Mouse (Mus musculus) ES-E14 (cell line): ENCODE data around the gene Tprgl. TPM values are rescaled to one million over a fixed set of nuclear protein-coding genes. Genes with fewer than 3 reads are reported as not detected.

Source experiments
- DNase-seq: peaks from one replicate; pipeline ENCODE4 v3.0.0-alpha.2; 2013; ENCODE audit warnings: low read depth, low spot score
- H3K27ac ChIP-seq: 2 replicates; pipeline ENCODE4 v1.5.1; 2012; ENCODE audit warnings: low read depth, mild to moderate bottlenecking, low read length, moderate library complexity, mixed read lengths; ENCODE audit not compliant: poor library complexity, insufficient read depth, severe bottlenecking
- H3K36me3 ChIP-seq: 2 replicates; pipeline ENCODE4 v1.6.1; 2012; ENCODE audit warnings: mild to moderate bottlenecking, low read length, moderate library complexity, mixed read lengths; ENCODE audit not compliant: control insufficient read depth, poor library complexity, insufficient read depth, severe bottlenecking
- H3K4me1 ChIP-seq, 2 experiments: fragments of 150-350 bp in 1 of 2; sonication (generic) in 1 of 2; 2 replicates each; pipeline ENCODE4 v1.6.1; 2012; ENCODE audit warnings: low read length in 2 of 2, mild to moderate bottlenecking in 1 of 2, mixed read lengths in 1 of 2; ENCODE audit not compliant: control insufficient read depth in 2 of 2, insufficient read depth in 2 of 2, poor library complexity in 1 of 2
- H3K4me3 ChIP-seq, 2 experiments: fragments of 150-350 bp in 1 of 2; sonication (generic) in 1 of 2; 2 replicates each; pipeline ENCODE4 v1.5.1; 2012; ENCODE audit warnings: low read length in 2 of 2, low read depth in 1 of 2, mild to moderate bottlenecking in 1 of 2, mixed read lengths in 1 of 2; ENCODE audit not compliant: insufficient read depth in 1 of 2, poor library complexity in 1 of 2, severe bottlenecking in 1 of 2
- H3K9ac ChIP-seq: 2 replicates; pipeline ENCODE4 v1.6.1; 2012; ENCODE audit warnings: low read depth, mild to moderate bottlenecking, low read length, mixed read lengths; ENCODE audit not compliant: poor library complexity, insufficient read depth, severe bottlenecking
- H3K9me3 ChIP-seq: fragments of 150-350 bp; sonication (generic); 2 replicates; pipeline ENCODE4 v1.6.1; 2012; ENCODE audit warnings: low read depth, mild to moderate bottlenecking, low read length; ENCODE audit not compliant: control insufficient read depth, insufficient read depth
- CHD2 ChIP-seq: IDR thresholded peaks from 2 replicates; pipeline ENCODE4 v1.6.1; 2014; ENCODE audit warnings: mild to moderate bottlenecking, low read depth, low read length, inconsistent platforms
- HCFC1 ChIP-seq: IDR thresholded peaks from 2 replicates; pipeline ENCODE4 v1.6.1; 2012; ENCODE audit warnings: low read length, inconsistent platforms, borderline replicate concordance; ENCODE audit not compliant: insufficient read depth
- MAFK ChIP-seq: IDR thresholded peaks from 2 replicates; pipeline ENCODE4 v1.6.1; 2014; ENCODE audit warnings: mild to moderate bottlenecking, low read depth, low read length, inconsistent platforms; ENCODE audit not compliant: insufficient read depth
- ZC3H11A ChIP-seq: IDR thresholded peaks from 2 replicates; pipeline ENCODE4 v1.6.1; 2012; ENCODE audit warnings: low read depth, mild to moderate bottlenecking, inconsistent platforms, low read length, borderline replicate concordance
- ZNF384 ChIP-seq: IDR thresholded peaks from 2 replicates; pipeline ENCODE4 v1.6.1; 2012; ENCODE audit warnings: low read depth, low read length, inconsistent platforms
- in situ Hi-C, 2 experiments: fragments of 600-800 bp; cut with MboI; formaldehyde crosslinking; loops; one replicate each; pipeline ENCODE4 v1.15.1; 2025; ENCODE audit warnings: low sequenced_read_pairs in 2 of 2, inconsistent platforms in 1 of 2; ENCODE audit not compliant: unreplicated experiment in 2 of 2
- total RNA-seq: library from RNA; depleted of rRNA; stranded (reverse); fragments of 300-350 nt; gene quantifications from 2 replicates; pipeline ENCODE4 v1.2.3, GENCODE M21; 2012

The Tprgl gene
- total RNA-seq, 1 experiment = 68.1 TPM

DNA sequence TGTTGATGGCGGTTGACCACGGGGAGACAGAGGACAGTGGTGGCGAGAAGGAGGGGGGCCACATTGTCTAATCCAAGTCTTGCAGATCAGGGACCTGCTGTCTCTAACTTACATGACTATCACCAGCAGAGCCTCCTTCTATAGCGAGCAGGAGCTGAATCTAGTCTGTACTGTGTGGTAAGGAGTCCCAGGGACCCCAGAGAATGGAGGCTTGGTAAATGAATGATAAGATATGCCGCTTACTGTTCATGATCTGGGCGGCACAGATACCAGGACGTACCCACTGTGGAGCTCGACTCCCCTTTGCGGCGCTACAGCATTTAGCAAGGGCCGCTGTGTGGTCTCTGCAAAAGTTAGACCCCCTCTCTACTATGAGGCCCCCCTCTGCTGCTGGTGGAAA, 38.7 kb downstream of the Tprgl start:
- H3K9ac ChIP-seq = no peak overlapping the region
- no peak for DNase-seq
- no peaks in the 10 kb centered on the region for H3K9me3 ChIP-seq
- H3K27ac ChIP-seq = no peak overlapping the region
- no peaks in the 10 kb centered on the region for H3K4me1 ChIP-seq
- H3K36me3 ChIP-seq = no peaks in the 10 kb centered on the region
- no peak overlapping the region for H3K4me3 ChIP-seq
- in situ Hi-C loops = no loop called here
- TF ChIP-seq CHD2 (no peak), HCFC1 (no peak), MAFK (no peak), ZNF384 (no peak), ZC3H11A (no peak)

- Histone ChIP-seq H3K4me1 (no peaks in the 10 kb centered on the region), H3K36me3 (no peaks in the 10 kb centered on the region), H3K9me3 (no peaks in the 10 kb centered on the region), H3K9ac (no peak overlapping the region), H3K27ac (no peak overlapping the region), H3K4me3 (no peak overlapping the region)
- DNase-seq = no peak
- TF ChIP-seq ZC3H11A = no peak
- TF ChIP-seq HCFC1 = no peak
- no peak for TF ChIP-seq CHD2
- no peak for TF ChIP-seq MAFK
- no peak for TF ChIP-seq ZNF384
- in situ Hi-C loops = no loop called here
Observed at GRCm38 (mm10) chr4:154119208-154119607, 41.3 kb downstream of the Tprgl start.

- Histone ChIP-seq H3K4me1 (no peaks in the 10 kb centered on the region), H3K9me3 (no peaks in the 10 kb centered on the region), H3K36me3 (no peaks in the 10 kb centered on the region), H3K4me3 (no peak overlapping the region), H3K9ac (no peak overlapping the region), H3K27ac (no peak overlapping the region)
- TF ChIP-seq ZC3H11A (no peak), CHD2 (no peak), MAFK (no peak)
- in situ Hi-C loops = no loop called here
- no peak for DNase-seq
Observed at GRCm38 (mm10) chr4:154118782-154119181, 41.7 kb downstream of the Tprgl start.

DNA sequence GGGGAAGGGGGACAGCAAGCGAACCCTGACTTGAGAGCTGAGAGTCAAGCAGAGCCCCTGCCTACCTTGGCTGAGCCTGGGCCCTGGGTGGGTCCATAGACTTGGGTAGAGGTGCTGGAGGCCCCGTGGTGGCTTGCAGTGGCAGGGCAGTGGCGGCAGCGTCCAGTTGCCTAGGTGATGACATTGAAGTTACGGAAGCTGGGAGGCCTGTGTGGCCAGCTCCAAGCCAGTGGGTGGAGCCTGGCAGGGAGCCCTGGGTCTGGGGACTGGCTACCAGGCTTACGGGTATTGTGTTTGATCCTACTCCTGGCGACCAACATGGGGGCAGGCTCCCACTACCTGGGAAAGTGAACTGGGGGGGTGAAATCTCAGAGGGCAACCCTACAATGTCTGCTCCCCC, 44.0 kb downstream of the Tprgl start:
- in situ Hi-C loops = no loop called here
- H3K9me3 ChIP-seq = no peaks in the 10 kb centered on the region
- DNase-seq = no peak

GRCm38 (mm10) chr4:154109850-154110243, 50.6 kb downstream of the Tprgl start:
- Histone ChIP-seq H3K36me3 (no peaks in the 10 kb centered on the region), H3K9ac (no peak overlapping the region), H3K4me3 (no peak overlapping the region), H3K27ac (no peak overlapping the region), H3K9me3 (no peaks in the 10 kb centered on the region), H3K4me1 (peaks cover 0 to 3% of the 10 kb centered on the region in 2 experiments; a peak in 1 of 4 replicates)
- TF ChIP-seq ZNF384 (no peak), MAFK (no peak), ZC3H11A (no peak), CHD2 (no peak), HCFC1 (no peak)
- DNase-seq = no peak
- in situ Hi-C loops = no loop called here

More for the DNA sequence above, 44.0 kb downstream of the Tprgl start:
- Histone ChIP-seq H3K9ac (no peak overlapping the region), H3K27ac (no peak overlapping the region), H3K4me1 (no peaks in the 10 kb centered on the region), H3K36me3 (no peaks in the 10 kb centered on the region), H3K4me3 (no peak overlapping the region)
- TF ChIP-seq ZNF384 = no peak
- no peak for TF ChIP-seq HCFC1
